Mouse (Mus musculus): Measurements from ENCODE around the gene Rbm47. TPM values are rescaled to one million over a fixed set of nuclear protein-coding genes. Genes with fewer than 3 reads are reported as not detected.
A peak's percentile ranks its signal among the peaks of the same experiment; 100 is the strongest.

The Rbm47 gene
- polyA plus RNA-seq, 1 experiment, result 24.9 TPM

DNA sequence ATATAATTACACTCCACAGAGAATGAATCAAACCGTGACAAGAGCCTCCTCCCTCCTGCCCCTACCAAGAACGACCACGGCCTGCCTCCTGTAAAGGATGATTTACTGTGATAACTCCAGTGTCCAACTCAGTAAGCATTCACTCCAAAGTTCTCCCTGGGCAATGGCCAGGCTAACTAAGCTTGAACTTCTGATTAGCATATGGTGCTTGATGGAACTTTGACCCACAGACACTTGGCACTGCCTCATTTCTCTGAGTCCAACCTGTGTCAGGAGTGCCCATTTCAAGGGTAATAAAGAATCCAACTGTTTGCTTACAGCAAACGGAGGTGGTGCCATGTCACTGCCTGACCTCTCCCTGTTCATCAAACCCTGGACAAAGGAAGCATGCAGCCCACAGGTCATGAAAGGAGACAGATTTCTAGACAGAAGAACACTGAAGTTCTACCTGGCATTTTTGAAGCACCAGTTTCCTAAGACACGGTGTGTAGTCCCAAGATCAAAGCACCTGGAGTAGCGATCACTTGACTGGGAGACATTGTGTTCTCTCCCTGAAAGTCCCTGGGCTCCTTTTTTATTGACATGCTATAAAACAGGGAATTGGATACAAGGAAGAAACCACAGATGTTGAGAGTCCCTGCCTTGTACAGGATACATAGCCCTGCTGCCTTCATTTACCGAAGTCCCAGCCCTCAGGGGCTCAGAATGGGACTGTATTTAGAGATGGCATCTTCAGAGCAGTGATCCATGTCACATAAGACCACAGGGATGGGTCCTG, 74.6 kb downstream of the Rbm47 start:
- Histone ChIP-seq H3K27ac (ENCODE audit: control insufficient read depth, insufficient read depth, low read depth, low read length) (no peak overlapping the region), H3K4me1 (ENCODE audit: control insufficient read depth, insufficient read depth, low read length) (peaks cover 3% of the 10 kb centered on the region; the same call in 1 of the 2 replicates), H3K4me3 (ENCODE audit: control insufficient read depth, low read depth, low read length) (no peak overlapping the region), H3K27me3 (ENCODE audit: control insufficient read depth, insufficient read depth, low read length) (no peaks in the 10 kb centered on the region), H3K36me3 (ENCODE audit: control insufficient read depth, insufficient read depth, low read length) (no peaks in the 10 kb centered on the region)
- TF ChIP-seq POLR2A (IDR thresholded peaks at IDR 0.05; ENCODE audit: control insufficient read depth, low read depth, low read length), result no peak
- TF ChIP-seq CTCF (IDR thresholded peaks at IDR 0.05; ENCODE audit: control insufficient read depth, insufficient read depth, insufficient replicate concordance, low read depth, low read length), result no peak

GRCm38 (mm10) chr5:66096081-66096480, 76.8 kb downstream of the Rbm47 start:
- TF ChIP-seq CTCF (IDR thresholded peaks at IDR 0.05; ENCODE audit: control insufficient read depth, insufficient read depth, insufficient replicate concordance, low read depth, low read length) (no peak), POLR2A (IDR thresholded peaks at IDR 0.05; ENCODE audit: control insufficient read depth, low read depth, low read length) (no peak)
- H3K36me3 ChIP-seq (ENCODE audit: control insufficient read depth, insufficient read depth, low read length), result no peaks in the 10 kb centered on the region

DNA sequence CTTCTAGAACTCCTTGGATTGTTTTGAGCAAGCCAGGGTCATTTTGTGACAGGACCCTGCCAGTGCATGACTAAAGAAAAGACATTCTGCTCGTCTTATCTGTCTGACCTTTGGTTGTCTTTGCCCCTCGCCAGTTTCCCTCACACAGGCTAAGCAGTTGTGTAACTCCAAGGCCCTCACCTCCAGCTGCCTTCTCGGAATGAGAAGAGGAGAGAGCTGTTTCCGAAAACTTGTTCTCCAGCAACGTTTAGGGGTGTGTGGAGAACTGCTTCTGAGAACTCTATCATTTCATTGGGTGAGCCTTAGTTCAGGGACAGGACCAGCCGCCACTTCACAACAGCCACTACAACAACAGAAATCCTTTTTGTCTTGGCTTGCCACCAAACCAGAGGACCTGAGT, 77.8 kb downstream of the Rbm47 start:
- Histone ChIP-seq H3K27me3 (ENCODE audit: control insufficient read depth, insufficient read depth, low read length) (no peaks in the 10 kb centered on the region), H3K4me1 (ENCODE audit: control insufficient read depth, insufficient read depth, low read length) (peaks cover 3% of the 10 kb centered on the region; the same call in 1 of the 2 replicates), H3K36me3 (ENCODE audit: control insufficient read depth, insufficient read depth, low read length) (no peaks in the 10 kb centered on the region), H3K4me3 (ENCODE audit: control insufficient read depth, low read depth, low read length) (no peak overlapping the region), H3K27ac (ENCODE audit: control insufficient read depth, insufficient read depth, low read depth, low read length) (no peak overlapping the region)
- no peak for TF ChIP-seq POLR2A (IDR thresholded peaks at IDR 0.05; ENCODE audit: control insufficient read depth, low read depth, low read length)
- TF ChIP-seq CTCF (IDR thresholded peaks at IDR 0.05; ENCODE audit: control insufficient read depth, insufficient read depth, insufficient replicate concordance, low read depth, low read length), result no peak

More at GRCm38 (mm10) chr5:66096081-66096480, 76.8 kb downstream of the Rbm47 start:
- H3K27ac ChIP-seq (ENCODE audit: control insufficient read depth, insufficient read depth, low read depth, low read length), result no peak overlapping the region
- H3K4me1 ChIP-seq (ENCODE audit: control insufficient read depth, insufficient read depth, low read length), result peaks cover 3% of the 10 kb centered on the region; the same call in 1 of the 2 replicates
- no peaks in the 10 kb centered on the region for H3K27me3 ChIP-seq (ENCODE audit: control insufficient read depth, insufficient read depth, low read length)
- no peak overlapping the region for H3K4me3 ChIP-seq (ENCODE audit: control insufficient read depth, low read depth, low read length)

- H3K36me3 ChIP-seq (ENCODE audit: control insufficient read depth, insufficient read depth, low read length), result no peaks in the 10 kb centered on the region
- H3K27ac ChIP-seq (ENCODE audit: control insufficient read depth, insufficient read depth, low read depth, low read length), result 0 out of 2 replicates have a peak overlapping the region, but pooled peaks have one; percentile 1
- TF ChIP-seq CTCF (IDR thresholded peaks at IDR 0.05; ENCODE audit: control insufficient read depth, insufficient read depth, insufficient replicate concordance, low read depth, low read length) (no peak), POLR2A (IDR thresholded peaks at IDR 0.05; ENCODE audit: control insufficient read depth, low read depth, low read length) (no peak)
- H3K27me3 ChIP-seq (ENCODE audit: control insufficient read depth, insufficient read depth, low read length), result no peaks in the 10 kb centered on the region
- H3K4me3 ChIP-seq (ENCODE audit: control insufficient read depth, low read depth, low read length), result no peak overlapping the region
- no peaks in the 10 kb centered on the region; the same call in 1 of the 2 replicates for H3K4me1 ChIP-seq (ENCODE audit: control insufficient read depth, insufficient read depth, low read length)
These were observed 82.9 kb downstream of the Rbm47 start for GRCm38 (mm10) chr5:66090037-66090436.

DNA sequence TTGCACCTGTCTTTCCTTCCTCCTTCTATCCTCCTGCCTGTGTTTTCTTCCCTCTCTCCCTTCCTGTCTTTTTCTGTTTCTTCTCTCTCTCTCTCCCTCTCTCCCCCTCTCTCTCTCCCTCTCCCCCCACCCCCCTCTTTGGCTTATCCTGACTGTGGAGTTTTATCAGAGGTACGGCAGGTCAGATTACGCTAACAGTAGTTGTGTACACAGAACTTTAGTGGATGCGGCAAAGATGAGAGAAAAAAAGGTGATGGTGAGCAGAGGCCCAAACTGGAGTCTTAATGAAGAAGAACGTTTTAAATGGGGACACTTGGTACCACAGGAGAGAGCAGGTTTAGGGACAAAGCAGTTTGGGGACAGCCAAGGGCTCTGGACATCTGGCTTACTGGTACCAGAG, 83.3 kb downstream of the Rbm47 start:
- H3K36me3 ChIP-seq (ENCODE audit: control insufficient read depth, insufficient read depth, low read length), result no peaks in the 10 kb centered on the region
- H3K4me3 ChIP-seq (ENCODE audit: control insufficient read depth, low read depth, low read length), result no peak overlapping the region
- H3K27ac ChIP-seq (ENCODE audit: control insufficient read depth, insufficient read depth, low read depth, low read length), result 0 out of 2 replicates have a peak overlapping the region, but pooled peaks have one; percentile 1
- H3K4me1 ChIP-seq (ENCODE audit: control insufficient read depth, insufficient read depth, low read length), result no peaks in the 10 kb centered on the region; the same call in 1 of the 2 replicates
- H3K27me3 ChIP-seq (ENCODE audit: control insufficient read depth, insufficient read depth, low read length), result no peaks in the 10 kb centered on the region
- TF ChIP-seq CTCF (IDR thresholded peaks at IDR 0.05; ENCODE audit: control insufficient read depth, insufficient read depth, insufficient replicate concordance, low read depth, low read length), result no peak
- no peak for TF ChIP-seq POLR2A (IDR thresholded peaks at IDR 0.05; ENCODE audit: control insufficient read depth, low read depth, low read length)

GRCm38 (mm10) chr5:66088902-66089295, 84.0 kb downstream of the Rbm47 start:
- no peaks in the 10 kb centered on the region for H3K27me3 ChIP-seq (ENCODE audit: control insufficient read depth, insufficient read depth, low read length)
- H3K36me3 ChIP-seq (ENCODE audit: control insufficient read depth, insufficient read depth, low read length), result no peaks in the 10 kb centered on the region
- H3K4me3 ChIP-seq (ENCODE audit: control insufficient read depth, low read depth, low read length), result no peak overlapping the region
- H3K27ac ChIP-seq (ENCODE audit: control insufficient read depth, insufficient read depth, low read depth, low read length), result no peak overlapping the region
- TF ChIP-seq POLR2A (IDR thresholded peaks at IDR 0.05; ENCODE audit: control insufficient read depth, low read depth, low read length) (no peak), CTCF (IDR thresholded peaks at IDR 0.05; ENCODE audit: control insufficient read depth, insufficient read depth, insufficient replicate concordance, low read depth, low read length) (no peak)
- no peaks in the 10 kb centered on the region; the same call in 1 of the 2 replicates for H3K4me1 ChIP-seq (ENCODE audit: control insufficient read depth, insufficient read depth, low read length)

DNA sequence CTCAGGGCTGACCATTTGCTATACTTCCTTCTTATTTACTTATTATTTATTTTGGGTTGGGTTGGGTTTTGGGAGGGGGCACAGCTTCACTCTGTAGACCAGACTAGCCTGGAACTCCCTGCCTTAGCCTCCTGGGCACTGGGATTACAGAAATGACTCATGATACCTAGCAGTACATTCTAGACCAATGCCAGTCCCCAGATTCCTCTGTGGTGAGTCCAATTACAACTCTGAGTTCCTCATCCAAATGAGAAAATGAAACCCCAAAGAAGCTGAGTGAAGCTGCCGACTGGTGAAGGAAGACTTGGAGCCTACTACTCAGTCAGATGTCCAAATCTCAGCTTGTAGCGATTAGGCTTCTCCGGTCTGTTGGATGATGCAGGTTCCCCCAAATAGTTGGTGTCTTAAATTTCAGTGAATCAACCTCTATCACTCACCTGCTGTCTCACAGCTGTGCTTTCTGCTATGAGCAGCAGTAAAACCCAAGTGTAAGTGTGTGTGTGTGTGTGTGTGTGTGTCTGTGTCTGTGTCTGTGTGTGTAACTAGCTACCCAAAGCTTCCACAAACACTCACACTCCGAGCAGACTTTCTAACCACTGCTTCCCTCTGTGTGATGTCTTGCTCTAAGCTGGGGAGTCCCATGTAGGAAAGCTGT, 84.5 kb downstream of the Rbm47 start:
- no peak for TF ChIP-seq POLR2A (IDR thresholded peaks at IDR 0.05; ENCODE audit: control insufficient read depth, low read depth, low read length)
- no peak for TF ChIP-seq CTCF (IDR thresholded peaks at IDR 0.05; ENCODE audit: control insufficient read depth, insufficient read depth, insufficient replicate concordance, low read depth, low read length)
- Histone ChIP-seq H3K4me3 (ENCODE audit: control insufficient read depth, low read depth, low read length) (no peak overlapping the region), H3K27me3 (ENCODE audit: control insufficient read depth, insufficient read depth, low read length) (no peaks in the 10 kb centered on the region), H3K4me1 (ENCODE audit: control insufficient read depth, insufficient read depth, low read length) (no peaks in the 10 kb centered on the region; the same call in 1 of the 2 replicates), H3K27ac (ENCODE audit: control insufficient read depth, insufficient read depth, low read depth, low read length) (no peak overlapping the region), H3K36me3 (ENCODE audit: control insufficient read depth, insufficient read depth, low read length) (no peaks in the 10 kb centered on the region)
